Mouse (Mus musculus): Measurements from ENCODE around the gene Lat2. TPM values are rescaled to one million over a fixed set of nuclear protein-coding genes. Genes with fewer than 3 reads are reported as not detected.

Lat2 gene
- 32.0 TPM for total RNA-seq (2023)

GRCm38 (mm10) chr5:134614802-134615201 lies at the start of gene Lat2:
Lat2 (minus strand) TSS chr5:134615025.

GRCm38 (mm10) chr5:134639269-134639682 lies 24.5 kb upstream of the Lat2 start, which contains the start of gene Eif4h:
Eif4h (minus strand) TSS chr5:134639490.

GRCm38 (mm10) chr5:134581146-134581545 lies 33.7 kb downstream of the Lat2 start, which contains the start of gene Rfc2:
Rfc2 (plus strand) TSS chr5:134581366.

GRCm38 (mm10) chr5:134560071-134560449 lies 54.8 kb downstream of the Lat2 start, which contains the start of gene Syna:
Syna (minus strand) TSS chr5:134560171.

GRCm38 (mm10) chr5:134552110-134552972 lies 62.5 kb downstream of the Lat2 start, which contains the start of gene Clip2:
Clip2 (minus strand) TSS chr5:134552434.

Other genes with a start within 250 kb of the Lat2 start
- gene Gtf2ird1, start 158.3 kb downstream of the Lat2 start, total RNA-seq (2023): 20.6 TPM
- 5.5 TPM for gene Clip2, start 62.6 kb downstream of the Lat2 start, total RNA-seq (2023)
- not detected for gene Syna, start 54.9 kb downstream of the Lat2 start, total RNA-seq (2023)
- gene Rfc2, start 33.7 kb downstream of the Lat2 start, total RNA-seq (2023): 78.6 TPM
- 286 TPM for gene Eif4h, start 24.5 kb upstream of the Lat2 start, total RNA-seq (2023)
- 15.0 TPM for gene Limk1, start 73.6 kb upstream of the Lat2 start, total RNA-seq (2023)
- not detected for gene Eln, start 132.3 kb upstream of the Lat2 start, total RNA-seq (2023)